Mouse (Mus musculus) cortical plate, adult 2 months (tissue): ENCODE measurements around the gene Chrna7.

Experiments used
- CTCF ChIP-seq: fragments of 200-500 bp; IDR thresholded peaks from 2 replicates; pipeline ENCODE4 v1.5.1; 2011; ENCODE audit warnings: mild to moderate bottlenecking, control low read depth, low read length; ENCODE audit not compliant: insufficient read depth; ENCODE audit errors: extremely low read depth
- POLR2A ChIP-seq: fragments of 200-500 bp; IDR thresholded peaks from 2 replicates; pipeline ENCODE4 v1.6.1; 2011; ENCODE audit warnings: mild to moderate bottlenecking, low read length, control low read depth; ENCODE audit not compliant: insufficient read depth; ENCODE audit errors: extremely low read depth

DNA sequence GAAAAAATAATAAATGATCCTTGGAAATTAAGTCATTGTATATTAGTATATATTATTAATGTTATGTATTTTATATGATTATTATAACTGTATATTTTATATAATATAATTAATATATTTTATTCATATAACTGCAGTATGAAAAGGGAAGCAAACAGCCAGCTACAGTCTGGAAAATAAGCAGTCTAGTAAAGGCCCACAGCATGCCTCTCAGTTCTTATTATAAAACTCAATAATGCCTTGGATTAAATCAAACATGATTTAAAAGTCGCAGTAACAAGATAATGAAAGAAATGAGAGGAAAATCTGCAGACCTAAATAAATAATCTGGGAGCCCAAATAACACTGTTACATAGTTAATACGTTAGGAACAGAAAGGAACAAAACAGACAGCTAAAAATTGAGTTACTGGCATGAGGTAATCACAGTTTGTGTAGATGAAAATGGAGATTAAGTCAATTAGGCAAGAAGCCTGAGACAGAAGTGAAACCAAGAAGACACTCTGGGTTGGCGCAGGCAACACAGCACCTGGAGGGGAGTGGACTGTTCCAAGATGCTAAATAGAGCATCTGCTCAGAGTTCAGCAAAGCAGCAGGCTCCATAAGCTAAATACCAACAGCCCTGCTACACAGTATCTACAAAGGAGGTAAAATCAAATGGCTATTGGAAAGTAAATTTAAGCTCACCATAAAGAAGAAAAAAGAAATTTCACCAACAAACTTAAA lies 42.1 kb downstream of the Chrna7 start:
- no peak for TF ChIP-seq POLR2A
- no peak for TF ChIP-seq CTCF
